Mouse (Mus musculus) bone marrow, adult 2 months (tissue): ENCODE measurements around the gene Scyl3. TPM values are rescaled to one million over a fixed set of nuclear protein-coding genes. Genes with fewer than 3 reads are reported as not detected.

ENCODE experiments used
- H3K27ac ChIP-seq: fragments of 200-500 bp; 2 replicates; pipeline ENCODE4 v1.5.1; 2012; ENCODE audit warnings: low read depth, mild to moderate bottlenecking, control low read depth, inconsistent platforms, low read length; ENCODE audit not compliant: control insufficient read depth, poor library complexity, insufficient read depth
- H3K4me1 ChIP-seq: fragments of 200-500 bp; 2 replicates; pipeline ENCODE4 v1.6.1; 2011; ENCODE audit warnings: low read length; ENCODE audit not compliant: control insufficient read depth, insufficient read depth
- H3K4me3 ChIP-seq: fragments of 200-500 bp; replicated peaks from 2 replicates; pipeline ENCODE3; 2011; ENCODE audit warnings: mild to moderate bottlenecking, low read depth, low read length, control low read depth; ENCODE audit not compliant: control insufficient read depth
- CTCF ChIP-seq: fragments of 200-500 bp; IDR thresholded peaks from 2 replicates; pipeline ENCODE4 v1.5.1; 2011; ENCODE audit warnings: low read length, control low read depth; ENCODE audit not compliant: control insufficient read depth, insufficient read depth
- POLR2A ChIP-seq: fragments of 200-500 bp; IDR thresholded peaks from 2 replicates; pipeline ENCODE4 v1.6.1; 2011; ENCODE audit warnings: low read depth, mild to moderate bottlenecking, control low read depth, low read length, borderline replicate concordance; ENCODE audit not compliant: control insufficient read depth
- WGBS: fragments of 180-500 bp; shearing (Covaris S2); methylation state at CpG from one replicate; pipeline ENCODE4 v1.1.7; 2018; 5-methylcytosine and 5-hydroxymethylcytosine counted together
- polyA plus RNA-seq: library from polyadenylated mRNA; stranded (reverse); fragments of >200 nt; gene quantifications from 2 replicates; pipeline ENCODE4 v1.2.4, GENCODE M21; 2011; ENCODE audit warnings: low replicate concordance; ENCODE audit not compliant: missing spikeins, insufficient read depth, insufficient read length

Scyl3 gene
- polyA plus RNA-seq, 1 experiment: 6.9 TPM

GRCm38 (mm10) chr1:163992371-163992770, 63.5 kb downstream of the Scyl3 start:
- TF ChIP-seq CTCF (no peak), POLR2A (no peak)
- WGBS: 84% methylated on average over 4 of the region's 4 CpGs
- H3K4me3 ChIP-seq: no peak overlapping the region

GRCm38 (mm10) chr1:163994173-163994720, 65.3 kb downstream of the Scyl3 start:
- Histone ChIP-seq H3K4me1 (no peaks in the 10 kb centered on the region), H3K27ac (no peak overlapping the region), H3K4me3 (peak overlapping the region; percentile 75)
- WGBS: under 1% methylated on average over 38 of the region's 38 CpGs
- TF ChIP-seq CTCF (no peak), POLR2A (no peak)

More at GRCm38 (mm10) chr1:163992371-163992770, 63.5 kb downstream of the Scyl3 start:
- H3K27ac ChIP-seq: no peak overlapping the region
- no peaks in the 10 kb centered on the region for H3K4me1 ChIP-seq

GRCm38 (mm10) chr1:163994721-163995608, 66.1 kb downstream of the Scyl3 start, which contains the start of the genes BC055324 and Mettl18:
TSS of gene BC055324 (minus strand) at chr1:163994796.
TSS of gene Mettl18 (plus strand) at chr1:163994889.
- TF ChIP-seq CTCF (no peak), POLR2A (peak; percentile 56; the same call in 1 of the 2 replicates)
- WGBS: under 1% methylated on average over 43 of the region's 43 CpGs
- peak within 1 kb of the TSS; percentile 75 for H3K4me3 ChIP-seq
- H3K4me1 ChIP-seq: no peaks in the 10 kb centered on the region
- peak within 1 kb of the TSS; percentile 39 for H3K27ac ChIP-seq

GRCm38 (mm10) chr1:163995609-163995913, 66.7 kb downstream of the Scyl3 start:
- Histone ChIP-seq H3K27ac (no peak overlapping the region), H3K4me3 (no peak overlapping the region), H3K4me1 (no peaks in the 10 kb centered on the region; the same call in 1 of the 2 replicates)
- no peak for TF ChIP-seq CTCF
- TF ChIP-seq POLR2A: no peak
- WGBS: 42% methylated on average over 2 of the region's 2 CpGs

- TF ChIP-seq CTCF (no peak), POLR2A (no peak)
- WGBS: 52% methylated on average over 6 of the region's 6 CpGs
- H3K27ac ChIP-seq: no peak overlapping the region
- H3K4me1 ChIP-seq: peaks cover 2% of the 10 kb centered on the region; the same call in 1 of the 2 replicates
- H3K4me3 ChIP-seq: no peak overlapping the region
Observed at GRCm38 (mm10) chr1:164001831-164002452, 73.0 kb downstream of the Scyl3 start.

GRCm38 (mm10) chr1:164004311-164004710, 75.4 kb downstream of the Scyl3 start:
- no peak overlapping the region for H3K27ac ChIP-seq
- H3K4me3 ChIP-seq: no peak overlapping the region
- 84% methylated on average over 3 of the region's 3 CpGs for WGBS
- H3K4me1 ChIP-seq: peaks cover 2% of the 10 kb centered on the region; the same call in 1 of the 2 replicates
- no peak for TF ChIP-seq POLR2A
- TF ChIP-seq CTCF: no peak

Other genes with a start within 250 kb of the Scyl3 start
- not detected in 2 replicates for gene Mettl11b, start 203.9 kb upstream of the Scyl3 start, polyA plus RNA-seq
- 0.97 and 4.5 TPM in 2 replicates for gene Kifap3, start 149.5 kb upstream of the Scyl3 start, polyA plus RNA-seq
- 4.1 and 10.7 TPM in 2 replicates for gene BC055324, start 65.7 kb downstream of the Scyl3 start, polyA plus RNA-seq
- gene Mettl18, start 65.8 kb downstream of the Scyl3 start, polyA plus RNA-seq: 5.0 and 11.1 TPM in 2 replicates
- 1.2 and 1.4 TPM in 2 replicates for gene Sele, start 119.1 kb downstream of the Scyl3 start, polyA plus RNA-seq
- 36.0 and 70.4 TPM in 2 replicates for gene Sell, start 132.9 kb downstream of the Scyl3 start, polyA plus RNA-seq
- gene Selp, start 186.2 kb downstream of the Scyl3 start, polyA plus RNA-seq: 4.4 and 17.1 TPM in 2 replicates
- gene F5, start 222.7 kb downstream of the Scyl3 start, polyA plus RNA-seq: 9.9 and 21.8 TPM in 2 replicates